Mouse (Mus musculus) embryo, embryonic 11.5 days (tissue): ENCODE measurements around the gene Nr1i3.
"Not testable (repeated sequence)": the region's sequence is repeated elsewhere in the genome, so short reads cannot be mapped to it uniquely, and the experiment has no call there.

Source experiments
- DNase-seq: peaks from one replicate; pipeline ENCODE4 v3.0.0-alpha.2; 2012; ENCODE audit warnings: low read depth, low spot score

The Nr1i3 gene

DNA sequence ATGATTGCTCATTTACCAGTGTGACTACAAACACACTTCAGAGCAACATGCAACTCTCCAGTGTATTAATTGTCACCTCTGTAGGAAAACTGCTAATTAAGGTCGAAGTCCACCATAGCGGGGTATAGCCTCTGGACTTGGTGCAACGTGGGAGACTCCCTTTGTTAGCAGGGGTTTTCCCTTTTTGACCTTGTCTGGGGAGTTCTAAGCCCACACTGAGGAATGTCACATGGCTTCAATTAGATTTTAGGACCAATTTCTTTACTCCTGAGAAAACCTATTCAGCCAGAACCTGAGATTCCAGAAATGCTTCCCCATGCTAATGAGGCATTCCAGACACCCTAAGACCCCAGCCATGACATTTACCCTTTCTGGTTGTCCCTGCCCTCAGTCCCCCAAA lies 16.4 kb downstream of the Nr1i3 start:
- no peak for DNase-seq

- no peak for DNase-seq
Observed at GRCm38 (mm10) chr1:171231844-171232243, 18.1 kb downstream of the Nr1i3 start.

GRCm38 (mm10) chr1:171232348-171232747 lies 18.6 kb downstream of the Nr1i3 start:
- no peak for DNase-seq

DNA sequence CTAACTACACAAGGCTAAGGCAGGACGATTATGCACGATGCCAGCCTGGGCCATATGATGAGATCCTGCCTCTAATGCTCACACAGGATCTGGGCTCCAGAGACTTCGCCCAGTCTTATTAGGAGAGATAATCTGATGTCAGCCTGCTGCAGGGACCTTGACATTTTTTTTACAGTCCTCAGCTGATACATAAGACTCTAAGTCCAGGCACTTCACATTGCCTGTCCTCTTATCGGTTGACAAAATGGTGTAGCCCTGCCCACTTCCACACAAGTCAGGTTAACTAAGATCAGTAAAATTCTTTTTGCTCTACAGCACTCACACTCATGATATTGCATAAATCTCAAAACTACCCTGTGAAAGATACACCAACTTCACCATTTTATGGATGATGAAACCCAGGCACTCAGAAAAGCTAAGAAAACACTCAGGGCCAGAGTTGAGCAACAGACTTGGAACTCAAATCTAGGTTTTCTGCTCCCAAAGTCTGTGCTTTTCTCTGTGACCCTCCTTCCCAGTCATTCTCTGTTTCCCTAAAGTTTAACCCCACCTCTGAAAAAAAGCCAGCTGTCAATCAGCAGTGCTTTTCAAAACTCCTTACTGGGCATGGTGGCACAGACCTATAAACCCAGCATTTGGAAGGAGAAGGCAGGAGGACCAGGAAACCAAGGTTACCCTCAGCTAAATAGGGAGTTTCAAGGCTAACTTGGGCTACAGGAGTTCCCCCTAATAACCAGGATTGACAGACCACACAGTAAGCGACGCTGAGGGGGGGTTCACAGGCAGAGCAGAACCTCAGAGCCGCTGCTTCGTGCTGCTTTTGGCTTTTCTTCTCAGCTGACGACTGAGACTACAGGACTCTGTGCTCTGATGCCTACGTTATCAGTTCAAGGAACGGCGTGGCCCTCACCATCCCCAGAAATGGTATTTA lies 19.3 kb downstream of the Nr1i3 start:
- no peak for DNase-seq

- no peak for DNase-seq
Observed at GRCm38 (mm10) chr1:171234126-171234525, 20.4 kb downstream of the Nr1i3 start, which contains the start of gene Fcer1g. Fcer1g (minus strand) TSS chr1:171234365.

- no peak for DNase-seq
Observed at GRCm38 (mm10) chr1:171234538-171234937, 20.8 kb downstream of the Nr1i3 start.

- DNase-seq = no peak
Observed at GRCm38 (mm10) chr1:171235791-171236190, 22.0 kb downstream of the Nr1i3 start.

- no peak for DNase-seq
Observed at GRCm38 (mm10) chr1:171237438-171237837, 23.7 kb downstream of the Nr1i3 start.

GRCm38 (mm10) chr1:171238463-171238862 lies 24.7 kb downstream of the Nr1i3 start:
- no peak for DNase-seq

GRCm38 (mm10) chr1:171239992-171240744 lies 26.4 kb downstream of the Nr1i3 start:
- no peak for DNase-seq

DNA sequence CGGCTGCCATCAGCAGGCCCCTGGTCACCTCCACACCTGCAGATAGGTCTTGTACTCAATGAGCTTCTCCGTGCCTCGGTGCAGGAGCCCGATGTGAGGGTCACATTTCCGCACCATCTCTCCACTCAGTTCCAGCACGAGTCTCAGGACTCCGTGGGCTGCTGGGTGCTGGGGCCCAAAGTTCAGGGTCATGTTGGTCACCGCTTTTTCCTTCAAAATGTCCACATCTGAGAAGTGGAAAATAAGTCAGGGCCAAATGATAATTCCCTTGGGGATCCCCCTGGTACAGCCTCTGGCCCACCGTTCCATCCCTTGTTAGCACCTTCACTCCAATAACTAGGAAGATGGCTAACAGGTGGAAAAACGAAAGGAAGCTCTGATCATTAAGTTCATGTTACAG lies 27.1 kb downstream of the Nr1i3 start:
- DNase-seq = no peak

DNA sequence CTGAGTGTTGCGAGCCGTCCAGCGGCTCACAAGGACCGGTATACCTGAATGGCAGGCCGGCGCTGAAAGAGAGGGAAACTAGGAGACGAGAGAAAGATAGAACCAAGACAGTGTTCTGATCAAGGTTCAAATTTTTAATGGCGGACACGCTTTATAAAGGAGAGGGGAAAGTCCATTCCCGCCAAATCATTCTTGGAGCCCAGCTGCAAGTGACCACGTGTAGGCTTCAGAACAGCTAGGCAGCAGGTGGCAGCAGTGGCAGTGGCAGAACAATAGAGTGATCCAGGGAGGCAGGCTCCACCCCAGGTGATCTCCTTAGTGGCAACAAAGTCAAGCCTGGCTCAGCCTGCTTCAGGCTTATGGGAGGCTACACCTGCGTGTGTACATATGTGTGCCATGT lies 28.2 kb downstream of the Nr1i3 start:
- not testable (repeated sequence) for DNase-seq

GRCm38 (mm10) chr1:171245353-171245752 lies 31.6 kb downstream of the Nr1i3 start:
- DNase-seq = no peak

DNA sequence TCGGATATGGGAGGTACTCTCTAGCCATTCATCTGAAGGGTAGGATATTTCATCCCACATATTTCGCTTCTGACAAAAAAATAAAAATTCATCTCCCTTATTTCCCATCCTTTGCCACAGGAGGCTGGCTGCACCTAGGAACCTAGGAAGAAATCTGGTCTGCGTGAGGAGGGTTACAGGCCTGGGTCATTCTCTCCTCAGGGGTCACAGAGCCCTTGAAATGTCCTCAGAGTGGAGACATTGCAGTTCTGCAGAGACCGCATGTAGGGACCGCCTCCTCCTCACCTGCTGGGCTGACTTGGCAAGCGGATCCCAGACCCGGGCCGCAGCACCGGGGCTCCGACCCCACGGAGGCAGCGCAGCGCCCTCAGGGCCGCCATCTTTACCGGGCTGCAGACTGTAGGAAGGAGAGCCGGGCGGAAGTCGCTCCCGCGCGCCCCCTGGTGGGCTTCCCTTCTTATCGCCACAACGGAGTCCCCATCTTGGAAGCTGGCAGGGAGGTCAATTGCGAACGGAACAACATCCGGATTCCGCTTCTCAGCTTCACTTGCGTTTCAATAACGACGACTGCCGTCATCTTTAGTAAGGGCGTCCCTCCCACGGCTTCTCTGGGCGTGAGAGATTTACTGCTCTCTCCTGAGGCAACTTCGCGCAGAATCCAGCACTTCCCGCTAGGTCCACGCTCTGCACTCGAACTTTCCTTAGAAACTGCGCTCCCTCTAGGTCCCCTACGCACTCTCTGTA lies 33.1 kb downstream of the Nr1i3 start:
- DNase-seq = peak; percentile 92

DNA sequence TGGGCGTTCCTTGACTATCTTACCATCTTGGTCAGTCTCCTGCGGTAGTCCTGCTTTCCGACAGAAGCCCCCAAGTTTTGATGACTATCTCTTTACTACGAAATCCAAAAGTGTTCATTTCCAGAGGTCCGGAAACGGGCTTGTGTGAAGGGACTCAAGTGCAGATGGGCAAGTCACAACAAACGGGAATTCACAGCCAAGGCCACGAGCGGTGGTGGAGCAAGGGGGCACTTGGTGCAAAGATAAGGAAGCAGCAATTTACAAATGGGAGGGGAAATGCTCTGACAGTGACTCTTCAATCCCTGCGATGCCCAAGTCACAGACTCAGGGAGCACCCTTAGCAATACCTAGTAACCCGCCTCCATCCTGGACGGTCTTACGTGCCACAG lies 33.7 kb downstream of the Nr1i3 start:
- no peak for DNase-seq

- DNase-seq = no peak
Observed at GRCm38 (mm10) chr1:171247916-171248315, 34.1 kb downstream of the Nr1i3 start.

- DNase-seq = no peak
Observed at GRCm38 (mm10) chr1:171248386-171249226, 34.8 kb downstream of the Nr1i3 start.

DNA sequence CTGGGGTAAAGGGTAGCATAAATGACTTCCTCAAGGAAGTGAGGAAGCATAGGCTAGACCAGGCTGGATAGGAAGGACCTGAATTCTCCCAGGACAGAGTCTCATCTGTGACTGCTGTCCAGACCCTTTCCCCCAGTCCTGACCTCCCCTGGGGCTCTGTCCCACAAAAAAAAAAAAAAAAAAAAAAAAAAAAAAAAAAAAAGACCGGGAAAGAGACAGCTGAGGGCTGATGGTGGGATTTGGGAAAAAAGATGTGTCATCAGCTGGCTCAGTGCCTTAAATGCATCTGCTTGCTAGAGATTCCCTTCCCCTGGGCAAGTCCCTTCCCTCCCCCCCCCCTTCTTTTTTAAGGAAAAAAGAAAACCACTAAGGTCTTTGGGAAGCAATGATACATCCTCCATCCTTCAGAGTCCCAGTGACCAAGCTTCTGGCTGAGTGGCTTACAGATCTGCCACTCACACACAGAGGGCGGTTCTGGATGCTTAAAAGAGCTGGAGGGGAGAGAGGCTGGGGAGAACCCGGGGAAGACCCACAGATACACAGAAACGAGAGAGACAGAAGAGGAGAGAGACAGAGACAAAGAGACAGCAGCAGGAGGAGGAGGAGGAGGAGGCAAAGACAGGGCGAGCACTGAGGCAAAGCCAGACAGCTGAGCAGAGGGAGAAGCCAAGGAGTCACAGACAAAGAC lies 36.3 kb downstream of the Nr1i3 start, which contains the start of gene Adamts4:
Gene Adamts4 (plus strand): TSS at position 509 of the 688 bp plus-strand sequence.
- DNase-seq = no peak

DNA sequence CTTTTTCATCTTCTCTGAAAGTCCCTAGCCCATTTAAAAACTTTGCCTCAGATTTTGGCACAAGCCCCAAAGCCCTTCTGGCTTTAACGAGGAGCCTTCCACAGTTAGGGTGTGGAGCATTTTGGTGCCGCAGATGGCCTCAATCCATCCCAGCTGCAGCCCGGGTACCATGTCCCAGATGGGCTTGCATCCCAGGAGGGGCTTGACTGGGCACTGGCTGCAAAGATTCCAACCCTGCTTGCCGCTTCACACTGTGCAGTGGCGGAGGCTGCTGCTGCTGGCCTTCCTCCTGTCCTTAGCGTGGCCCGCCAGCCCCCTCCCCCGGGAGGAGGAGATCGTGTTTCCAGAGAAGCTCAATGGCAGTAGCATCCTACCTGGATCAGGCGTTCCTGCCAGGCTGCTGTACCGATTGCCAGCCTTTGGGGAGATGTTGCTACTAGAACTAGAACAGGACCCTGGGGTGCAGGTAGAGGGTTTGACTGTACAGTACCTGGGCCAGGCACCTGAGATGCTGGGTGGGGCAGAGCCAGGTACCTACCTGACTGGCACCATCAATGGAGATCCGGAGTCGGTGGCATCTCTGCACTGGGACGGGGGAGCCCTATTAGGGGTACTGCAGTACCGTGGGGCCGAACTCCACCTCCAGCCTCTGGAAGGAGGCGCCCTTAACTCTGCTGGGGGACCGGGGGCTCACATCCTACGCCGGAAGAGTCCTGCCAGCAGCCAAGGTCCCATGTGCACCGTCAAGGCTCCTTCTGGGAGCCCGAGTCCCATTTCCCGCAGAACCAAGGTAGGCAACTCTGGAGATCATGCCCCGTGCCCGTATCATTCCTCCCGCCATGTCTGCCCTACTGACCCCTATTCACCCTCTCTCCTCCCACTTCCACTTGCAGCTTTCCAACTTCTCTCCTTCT lies 37.2 kb downstream of the Nr1i3 start, which contains the start of gene Ndufs2:
Gene Ndufs2 (minus strand): TSS at position 709 of the 914 bp plus-strand sequence.
- DNase-seq = no peak
